Mouse (Mus musculus): Measurements from ENCODE around the gene Msx1. TPM values are rescaled to one million over a fixed set of nuclear protein-coding genes. Genes with fewer than 3 reads are reported as not detected.

Gene Msx1
- polyA plus RNA-seq, 1 experiment, result 1.2 TPM

GRCm38 (mm10) chr5:37825611-37826445, 1.4 kb upstream of the Msx1 start:
- no peaks in the 10 kb centered on the region for H3K36me3 ChIP-seq (ENCODE audit: control insufficient read depth, insufficient read depth, low read length)
- no peak overlapping the region for H3K4me3 ChIP-seq (ENCODE audit: low read depth, low read length)
- peaks cover 89% of the 10 kb centered on the region for H3K27me3 ChIP-seq (ENCODE audit: control insufficient read depth, insufficient read depth, low read length)
- TF ChIP-seq POLR2A (IDR thresholded peaks at IDR 0.05; ENCODE audit: low read depth, low read length), result no peak
- TF ChIP-seq CTCF (IDR thresholded peaks at IDR 0.05; ENCODE audit: extremely low read depth, insufficient read length, insufficient replicate concordance, low read depth, low read length), result no peak
- peaks cover 4% of the 10 kb centered on the region for H3K4me1 ChIP-seq (ENCODE audit: control insufficient read depth, insufficient read depth, insufficient read length, low read length)
- WGBS, result 4% methylated on average over 37 of the region's 37 CpGs
- no peak overlapping the region for H3K27ac ChIP-seq (ENCODE audit: insufficient read depth, low read depth, low read length)

GRCm38 (mm10) chr5:37825111-37825600, 773 bp upstream of the Msx1 start:
- no peak overlapping the region for H3K4me3 ChIP-seq (ENCODE audit: low read depth, low read length)
- TF ChIP-seq POLR2A (IDR thresholded peaks at IDR 0.05; ENCODE audit: low read depth, low read length), result no peak
- TF ChIP-seq CTCF (IDR thresholded peaks at IDR 0.05; ENCODE audit: extremely low read depth, insufficient read length, insufficient replicate concordance, low read depth, low read length), result no peak
- peaks cover 88% of the 10 kb centered on the region for H3K27me3 ChIP-seq (ENCODE audit: control insufficient read depth, insufficient read depth, low read length)
- 15% methylated on average over 7 of the region's 7 CpGs for WGBS
- H3K27ac ChIP-seq (ENCODE audit: insufficient read depth, low read depth, low read length), result no peak overlapping the region
- no peaks in the 10 kb centered on the region for H3K36me3 ChIP-seq (ENCODE audit: control insufficient read depth, insufficient read depth, low read length)
- H3K4me1 ChIP-seq (ENCODE audit: control insufficient read depth, insufficient read depth, insufficient read length, low read length), result peaks cover 4% of the 10 kb centered on the region

GRCm38 (mm10) chr5:37823721-37824460, 492 bp downstream of the Msx1 start:
- Histone ChIP-seq H3K27me3 (ENCODE audit: control insufficient read depth, insufficient read depth, low read length) (peaks cover 87% of the 10 kb centered on the region), H3K27ac (ENCODE audit: insufficient read depth, low read depth, low read length) (no peak overlapping the region), H3K4me3 (ENCODE audit: low read depth, low read length) (peak overlapping the region; percentile 64), H3K36me3 (ENCODE audit: control insufficient read depth, insufficient read depth, low read length) (no peaks in the 10 kb centered on the region), H3K4me1 (ENCODE audit: control insufficient read depth, insufficient read depth, insufficient read length, low read length) (peaks cover 4% of the 10 kb centered on the region)
- 2% methylated on average over 58 of the region's 58 CpGs for WGBS
- TF ChIP-seq CTCF (IDR thresholded peaks at IDR 0.05; ENCODE audit: extremely low read depth, insufficient read length, insufficient replicate concordance, low read depth, low read length) (no peak), POLR2A (IDR thresholded peaks at IDR 0.05; ENCODE audit: low read depth, low read length) (no peak)

GRCm38 (mm10) chr5:37822791-37823720, 1.3 kb downstream of the Msx1 start:
- H3K4me1 ChIP-seq (ENCODE audit: control insufficient read depth, insufficient read depth, insufficient read length, low read length), result peaks cover 4% of the 10 kb centered on the region
- TF ChIP-seq CTCF (IDR thresholded peaks at IDR 0.05; ENCODE audit: extremely low read depth, insufficient read length, insufficient replicate concordance, low read depth, low read length), result no peak
- TF ChIP-seq POLR2A (IDR thresholded peaks at IDR 0.05; ENCODE audit: low read depth, low read length), result no peak
- H3K4me3 ChIP-seq (ENCODE audit: low read depth, low read length), result peak overlapping the region; percentile 64
- no peaks in the 10 kb centered on the region for H3K36me3 ChIP-seq (ENCODE audit: control insufficient read depth, insufficient read depth, low read length)
- H3K27ac ChIP-seq (ENCODE audit: insufficient read depth, low read depth, low read length), result no peak overlapping the region
- peaks cover 87% of the 10 kb centered on the region for H3K27me3 ChIP-seq (ENCODE audit: control insufficient read depth, insufficient read depth, low read length)
- WGBS, result 3% methylated on average over 42 of the region's 42 CpGs

- H3K4me3 ChIP-seq (ENCODE audit: low read depth, low read length), result no peak overlapping the region
- H3K36me3 ChIP-seq (ENCODE audit: control insufficient read depth, insufficient read depth, low read length), result no peaks in the 10 kb centered on the region
- no peak overlapping the region for H3K27ac ChIP-seq (ENCODE audit: insufficient read depth, low read depth, low read length)
- peaks cover 4% of the 10 kb centered on the region for H3K4me1 ChIP-seq (ENCODE audit: control insufficient read depth, insufficient read depth, insufficient read length, low read length)
- peaks cover 87% of the 10 kb centered on the region for H3K27me3 ChIP-seq (ENCODE audit: control insufficient read depth, insufficient read depth, low read length)
- WGBS, result 31% methylated on average over 11 of the region's 11 CpGs
- TF ChIP-seq CTCF (IDR thresholded peaks at IDR 0.05; ENCODE audit: extremely low read depth, insufficient read length, insufficient replicate concordance, low read depth, low read length), result no peak
- TF ChIP-seq POLR2A (IDR thresholded peaks at IDR 0.05; ENCODE audit: low read depth, low read length), result no peak
Observed at GRCm38 (mm10) chr5:37822116-37822707, 2.2 kb downstream of the Msx1 start.

- H3K27ac ChIP-seq (ENCODE audit: insufficient read depth, low read depth, low read length), result no peak overlapping the region
- no peak overlapping the region for H3K4me3 ChIP-seq (ENCODE audit: low read depth, low read length)
- WGBS, result 19% methylated on average over 27 of the region's 27 CpGs
- TF ChIP-seq CTCF (IDR thresholded peaks at IDR 0.05; ENCODE audit: extremely low read depth, insufficient read length, insufficient replicate concordance, low read depth, low read length) (no peak), POLR2A (IDR thresholded peaks at IDR 0.05; ENCODE audit: low read depth, low read length) (no peak)
- peaks cover 87% of the 10 kb centered on the region for H3K27me3 ChIP-seq (ENCODE audit: control insufficient read depth, insufficient read depth, low read length)
- peaks cover 4% of the 10 kb centered on the region for H3K4me1 ChIP-seq (ENCODE audit: control insufficient read depth, insufficient read depth, insufficient read length, low read length)
- no peaks in the 10 kb centered on the region for H3K36me3 ChIP-seq (ENCODE audit: control insufficient read depth, insufficient read depth, low read length)
Observed at GRCm38 (mm10) chr5:37821111-37821601, 3.2 kb downstream of the Msx1 start.

All from small intestine, adult 2 months (tissue).